Mouse (Mus musculus): Measurements from ENCODE around the gene Zfp536.

Gene Zfp536

DNA sequence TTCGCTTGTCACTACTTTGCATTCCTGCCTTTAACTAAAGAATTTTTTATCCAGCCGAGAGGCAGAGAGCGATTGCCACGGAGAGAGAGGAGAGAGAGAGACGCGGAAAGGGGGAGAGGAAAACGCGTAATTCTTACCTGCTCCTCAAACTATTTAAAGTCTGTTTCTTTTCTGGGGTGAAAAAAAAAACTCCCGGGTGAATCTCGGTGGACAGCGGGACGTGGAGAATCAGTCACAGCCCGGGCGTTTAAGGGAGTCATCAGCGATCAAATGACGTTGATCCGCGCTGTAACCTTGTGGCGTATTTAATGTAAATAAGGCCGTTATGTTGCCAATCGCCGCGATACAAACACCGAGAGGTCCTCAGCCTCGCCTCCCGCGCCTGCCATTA lies at the start of gene Zfp536:
Zfp536 (minus strand) TSS at position 330 of the 391 bp plus-strand sequence.
- no peak for DNase-seq (ENCODE audit: low read depth in 1 of 2, low spot score in 2 of 2)

DNA sequence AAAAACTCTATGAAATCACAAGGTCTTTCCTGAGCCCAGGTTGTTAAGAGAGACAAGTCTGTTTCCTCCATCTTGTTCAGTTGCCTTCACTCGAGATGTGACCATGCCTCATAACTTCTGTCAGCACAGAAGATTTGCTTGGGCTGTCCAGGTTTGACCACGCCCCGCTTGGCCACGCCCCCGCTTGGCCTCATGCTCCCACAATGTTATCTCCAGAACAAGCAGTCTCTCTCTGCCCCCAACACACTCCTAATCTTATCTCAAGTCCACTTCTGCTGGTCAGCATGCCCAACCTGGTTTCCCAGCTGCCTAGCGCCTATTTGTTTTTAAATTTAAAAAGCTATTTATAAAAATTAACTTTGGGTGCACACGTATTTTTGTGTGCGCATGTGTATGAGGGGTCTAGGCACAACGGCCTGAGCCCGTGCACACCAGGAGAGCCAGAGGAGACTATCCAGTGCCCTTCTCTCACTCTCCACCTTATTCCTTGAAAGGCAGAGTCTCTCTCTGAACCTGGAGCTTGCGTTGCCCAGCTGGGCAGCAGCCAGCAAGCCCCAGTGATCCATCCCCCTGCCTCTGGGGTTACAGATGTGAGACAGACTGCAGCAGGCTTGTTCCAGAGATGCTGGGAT lies 47.3 kb upstream of the Zfp536 start:
- DNase-seq (ENCODE audit: low read depth in 1 of 2, low spot score in 2 of 2) = no peak

DNA sequence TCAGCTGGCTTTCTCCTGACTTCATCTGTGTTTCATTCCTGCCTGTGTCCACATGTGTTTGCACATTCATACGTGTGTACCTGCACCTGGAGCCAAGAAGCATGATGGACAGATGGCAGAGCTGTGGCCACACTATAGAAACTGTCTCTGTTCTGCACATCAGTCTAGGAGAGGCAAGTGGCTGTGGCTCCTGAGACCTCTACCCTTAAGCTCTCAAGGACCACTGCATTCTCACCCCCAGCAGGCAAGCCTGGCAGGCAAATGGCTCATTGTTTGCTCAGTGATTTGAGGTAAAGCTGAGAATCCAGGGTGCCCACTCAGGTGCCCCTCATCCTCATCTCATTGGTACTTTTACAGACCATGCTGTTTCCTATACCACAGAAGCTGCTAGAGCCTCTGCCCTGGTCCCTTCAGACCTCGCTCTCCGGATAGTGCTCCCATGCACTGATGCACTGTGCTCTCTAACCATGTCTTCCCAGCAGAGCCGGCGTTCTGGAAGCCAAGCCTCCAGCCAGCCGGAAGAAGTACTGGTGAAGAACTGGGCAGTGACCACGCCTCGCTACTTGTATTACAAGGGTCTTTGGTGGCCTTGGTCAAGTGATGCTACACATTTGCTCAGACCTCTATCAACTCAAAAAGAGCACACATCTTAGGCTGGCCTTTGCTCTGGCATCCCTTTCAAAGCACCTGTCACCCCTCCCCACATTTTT lies 45.3 kb upstream of the Zfp536 start:
- DNase-seq (ENCODE audit: low read depth in 1 of 2, low spot score in 2 of 2) = no peak

DNA sequence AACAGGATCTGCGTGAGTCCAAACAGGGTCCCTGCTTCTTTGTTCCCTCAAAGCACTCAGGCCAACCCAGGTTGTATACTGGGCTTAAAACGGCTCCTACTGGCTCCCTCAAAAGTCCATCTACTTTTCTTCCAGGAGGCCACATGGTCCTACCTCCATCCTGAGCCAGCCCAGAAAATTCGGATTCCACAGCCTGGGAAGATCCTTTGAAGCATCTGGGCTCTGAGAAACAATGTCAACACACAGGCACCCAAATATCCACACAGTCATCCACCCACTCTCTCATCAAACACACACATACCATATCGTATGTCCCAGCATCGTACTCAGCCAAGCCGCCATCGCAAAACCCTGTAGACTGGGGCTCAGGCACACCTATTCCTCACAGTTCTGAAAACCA lies 43.5 kb upstream of the Zfp536 start:
- DNase-seq (ENCODE audit: low read depth in 1 of 2, low spot score in 2 of 2) = no peak

DNA sequence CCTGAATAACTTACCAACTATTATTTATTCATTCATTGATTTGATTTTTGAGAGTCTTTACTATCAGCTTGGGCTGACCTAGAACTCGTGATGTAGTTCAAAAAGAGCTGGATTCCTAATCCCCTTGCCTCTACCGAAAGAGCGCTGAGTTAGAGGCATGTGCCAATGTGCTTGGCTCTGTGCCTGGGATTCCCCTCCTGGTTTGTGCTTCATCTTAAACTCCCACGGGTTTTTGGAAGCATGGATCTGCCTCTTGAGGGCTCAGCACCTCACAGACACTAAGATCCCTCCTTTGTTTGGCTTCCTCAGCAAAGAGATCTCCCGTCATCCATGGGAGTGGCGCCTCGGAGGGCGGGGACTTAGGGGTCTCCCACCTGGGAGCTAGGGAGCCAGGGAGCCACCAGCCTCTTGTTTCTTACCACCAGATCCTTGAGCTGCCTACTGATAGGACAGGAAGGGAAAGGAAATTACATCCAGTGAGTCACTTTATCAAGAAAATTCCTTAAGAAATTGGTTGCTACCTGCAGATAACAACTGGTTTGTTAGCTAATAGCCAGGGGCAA lies 41.5 kb upstream of the Zfp536 start:
- no peak for DNase-seq (ENCODE audit: low read depth in 1 of 2, low spot score in 2 of 2)

DNA sequence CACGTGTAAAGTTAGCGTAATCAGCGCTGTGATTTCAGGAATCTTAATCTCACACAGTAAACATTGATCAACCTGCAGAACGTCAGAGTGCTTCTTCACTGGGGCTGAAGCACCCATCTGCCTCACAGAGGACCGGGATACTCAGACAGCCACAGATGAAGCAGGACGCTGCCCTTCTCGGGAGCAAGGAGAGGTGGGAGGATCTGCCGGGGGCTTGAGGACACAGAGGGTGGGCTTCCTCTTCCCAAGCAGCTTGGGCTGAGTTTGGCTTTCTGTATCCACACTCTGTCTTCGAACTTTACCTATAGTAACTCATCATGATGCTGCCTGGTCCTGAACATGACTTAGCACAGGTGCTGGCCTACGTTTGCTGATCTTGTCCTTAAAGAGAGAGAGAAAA lies 40.2 kb upstream of the Zfp536 start:
- DNase-seq (ENCODE audit: low read depth in 1 of 2, low spot score in 2 of 2) = no peak

DNA sequence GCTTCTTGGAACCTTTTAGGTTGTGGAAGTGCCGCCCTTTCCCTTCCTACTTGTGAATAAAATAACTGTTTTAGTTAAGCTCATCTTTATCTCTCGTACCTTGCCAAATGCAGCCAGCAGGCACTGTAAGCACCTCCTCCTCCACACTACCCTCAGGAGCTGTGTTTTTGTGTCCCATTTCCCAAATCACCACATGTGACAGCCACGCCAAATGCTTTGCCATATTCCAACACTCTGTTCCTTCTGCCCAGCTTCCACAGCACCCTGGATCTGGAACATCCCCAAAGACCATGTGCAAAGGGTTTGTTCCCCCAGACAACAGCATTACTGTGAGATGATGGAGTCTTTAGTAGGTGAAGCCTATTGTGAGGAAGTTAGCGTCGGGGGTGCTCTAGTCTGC lies 36.5 kb upstream of the Zfp536 start:
- DNase-seq (ENCODE audit: low read depth in 1 of 2, low spot score in 2 of 2) = no peak

DNA sequence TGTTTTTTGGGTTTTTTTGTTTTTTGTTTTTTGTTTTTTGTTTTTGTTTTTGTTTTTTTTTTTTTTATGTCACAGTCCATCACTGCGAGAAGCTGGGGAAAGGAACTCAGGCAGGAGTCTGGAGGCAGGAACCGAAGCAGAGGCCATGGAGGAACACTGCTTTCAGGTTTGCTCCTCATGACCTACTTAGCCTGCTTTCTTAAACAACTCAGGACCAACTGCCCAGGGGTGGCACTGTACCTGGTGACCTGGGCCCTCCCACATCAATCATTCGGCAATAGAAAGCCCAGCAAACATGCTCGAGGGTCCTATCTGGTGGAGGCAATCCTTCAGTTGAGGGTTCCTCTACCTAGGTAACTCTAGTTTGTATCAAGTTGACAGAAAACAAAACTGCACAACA lies 35.6 kb upstream of the Zfp536 start:
- DNase-seq (ENCODE audit: low read depth in 1 of 2, low spot score in 2 of 2) = no peak

DNA sequence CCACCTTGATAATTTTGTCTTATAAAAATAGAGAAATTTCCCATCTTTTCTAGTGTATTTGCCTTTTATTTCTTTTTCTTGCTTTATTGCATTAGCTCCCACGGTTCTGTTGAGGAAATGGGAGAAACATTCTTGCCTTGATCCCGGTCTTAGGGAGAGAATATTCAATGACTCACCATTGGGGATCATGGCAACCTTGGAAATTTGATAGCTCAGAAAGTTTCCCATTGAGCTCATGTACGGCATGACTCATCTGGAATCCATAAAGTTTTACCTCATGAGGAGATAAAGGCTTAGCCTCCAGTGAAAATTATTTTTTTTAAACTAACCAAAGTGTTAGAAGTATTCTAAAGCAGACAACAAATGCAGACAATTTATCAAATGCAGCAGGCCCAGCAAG lies 27.7 kb upstream of the Zfp536 start:
- DNase-seq (ENCODE audit: low read depth in 1 of 2, low spot score in 2 of 2) = no peak

DNA sequence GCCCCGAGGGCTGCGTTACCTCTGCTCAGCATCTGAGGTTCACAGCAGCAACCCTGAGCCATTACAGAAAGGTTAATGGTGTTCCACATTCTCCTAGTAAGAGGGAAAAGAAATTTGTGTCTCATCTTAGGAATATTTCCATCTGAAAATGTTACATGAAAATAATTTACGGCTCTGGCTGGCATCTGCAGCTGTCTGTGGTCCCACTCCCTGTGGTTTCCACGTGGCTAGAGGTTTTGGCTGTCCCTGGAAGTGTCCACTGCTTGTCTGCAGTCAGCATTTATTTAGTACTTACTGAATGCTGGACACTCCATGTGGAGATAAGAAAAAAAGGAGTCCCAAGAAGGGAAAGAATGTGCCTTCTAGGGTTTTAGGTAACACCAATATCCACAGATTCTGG lies 15.3 kb upstream of the Zfp536 start:
- no peak for DNase-seq (ENCODE audit: low read depth in 1 of 2, low spot score in 2 of 2)

DNA sequence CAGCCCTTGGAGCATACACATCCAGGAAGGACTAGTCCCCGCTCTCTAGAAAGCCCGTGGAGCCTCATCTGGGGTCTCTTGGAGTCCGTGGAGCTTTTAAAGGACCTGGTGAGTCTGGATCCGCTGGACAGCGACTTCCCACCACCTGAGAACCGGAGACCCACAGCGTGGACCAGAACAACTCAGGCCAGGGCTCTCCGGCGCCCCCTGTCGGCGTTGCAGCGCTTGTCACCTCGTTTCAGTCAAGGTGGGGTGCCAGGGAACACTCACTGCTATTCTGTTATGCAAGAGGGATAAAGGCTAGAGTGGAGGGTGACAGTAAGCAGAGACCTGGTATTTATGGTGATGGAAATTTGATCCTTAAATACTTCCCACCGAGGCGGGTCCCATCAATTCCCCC lies 2.1 kb upstream of the Zfp536 start:
- no peak for DNase-seq (ENCODE audit: low read depth in 1 of 2, low spot score in 2 of 2)

DNA sequence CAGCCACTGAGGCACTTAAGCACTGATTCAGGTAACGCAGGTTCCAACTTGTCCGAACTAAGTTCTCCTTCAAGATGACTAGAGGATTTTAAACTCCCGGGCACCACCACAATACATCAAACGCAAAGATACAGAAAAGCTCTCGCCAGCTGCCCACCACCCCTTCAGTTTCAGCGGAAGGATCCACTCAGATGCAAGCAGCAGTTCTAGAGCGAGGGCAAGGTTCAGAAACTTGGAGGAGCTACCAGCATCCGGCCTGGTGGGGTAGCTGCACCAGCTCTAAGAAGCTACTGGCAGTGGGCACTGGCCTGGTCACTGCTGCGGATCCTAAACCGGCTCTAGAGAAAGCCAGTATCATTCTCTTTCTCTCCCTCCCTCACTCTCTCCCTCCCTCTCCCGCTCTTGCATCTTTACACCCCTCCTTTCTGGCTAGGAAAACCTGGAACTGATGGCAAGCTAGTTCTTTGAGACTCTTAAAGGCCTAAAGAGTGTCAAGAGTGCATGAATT lies 1.1 kb upstream of the Zfp536 start:
- no peak for DNase-seq (ENCODE audit: low read depth in 1 of 2, low spot score in 2 of 2)

DNA sequence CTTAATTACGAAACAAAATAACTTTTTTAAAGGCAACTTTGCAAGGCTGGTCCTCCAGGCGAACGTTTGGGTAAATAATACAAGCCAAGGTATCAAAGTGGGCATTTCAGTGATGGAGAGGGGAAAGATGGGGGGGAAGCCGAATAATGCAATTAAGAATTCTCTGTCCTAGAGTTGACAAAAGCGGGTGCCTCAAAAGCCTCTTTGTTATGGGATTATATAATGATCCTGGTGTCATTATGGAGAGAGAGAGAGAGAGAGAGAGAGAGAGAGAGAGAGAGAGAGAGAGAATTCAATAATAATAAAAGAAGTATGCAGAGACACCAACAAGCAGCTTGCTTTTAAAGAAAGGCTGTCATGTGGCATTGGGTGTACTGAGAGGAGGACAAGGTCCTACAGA lies 465 bp upstream of the Zfp536 start:
- no peak for DNase-seq (ENCODE audit: low read depth in 1 of 2, low spot score in 2 of 2)

DNA sequence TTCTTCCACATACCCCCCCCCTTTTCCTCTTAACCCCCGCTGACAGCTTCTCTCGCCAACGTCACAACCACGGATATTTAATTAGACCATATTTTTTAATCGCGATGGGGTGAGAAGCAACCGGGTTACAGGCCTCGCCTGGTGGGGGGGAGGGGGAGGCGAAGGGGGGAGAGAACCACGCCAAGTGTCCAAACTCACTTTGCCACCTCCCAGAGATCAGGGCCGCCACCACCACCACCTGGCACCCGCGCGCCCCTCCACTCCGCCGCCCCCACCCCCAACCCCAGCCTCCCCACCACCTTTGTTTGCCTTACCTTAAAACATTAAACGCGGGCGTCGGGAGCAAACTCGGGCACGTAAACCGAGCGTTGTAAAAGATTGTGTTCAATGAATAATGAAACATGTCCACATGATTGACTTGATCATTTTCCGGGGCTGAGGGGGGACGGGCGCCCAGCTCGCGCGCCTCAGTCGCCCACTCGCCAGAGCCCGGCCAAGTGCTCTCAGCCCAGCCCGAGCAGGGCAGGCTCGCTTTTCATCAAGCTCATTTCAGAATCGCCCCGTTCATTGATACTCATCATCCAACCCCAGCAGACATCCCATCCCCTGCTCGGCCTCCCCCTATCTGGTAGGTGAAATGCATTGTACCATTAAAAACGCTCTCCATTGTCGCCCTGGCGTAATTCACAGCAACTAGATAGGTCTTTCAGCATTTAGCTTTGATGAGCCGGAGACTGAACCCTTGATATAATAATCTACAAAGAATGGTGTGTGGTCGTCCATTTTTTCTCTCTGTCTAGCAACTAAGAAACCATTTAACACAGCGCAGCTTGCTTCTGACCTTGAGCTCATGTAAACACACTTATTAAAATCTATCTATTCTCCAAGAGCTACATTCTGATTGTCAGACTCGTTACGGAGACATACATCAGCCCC lies 797 bp downstream of the Zfp536 start:
- DNase-seq (ENCODE audit: low read depth in 1 of 2, low spot score in 2 of 2) = no peak

DNA sequence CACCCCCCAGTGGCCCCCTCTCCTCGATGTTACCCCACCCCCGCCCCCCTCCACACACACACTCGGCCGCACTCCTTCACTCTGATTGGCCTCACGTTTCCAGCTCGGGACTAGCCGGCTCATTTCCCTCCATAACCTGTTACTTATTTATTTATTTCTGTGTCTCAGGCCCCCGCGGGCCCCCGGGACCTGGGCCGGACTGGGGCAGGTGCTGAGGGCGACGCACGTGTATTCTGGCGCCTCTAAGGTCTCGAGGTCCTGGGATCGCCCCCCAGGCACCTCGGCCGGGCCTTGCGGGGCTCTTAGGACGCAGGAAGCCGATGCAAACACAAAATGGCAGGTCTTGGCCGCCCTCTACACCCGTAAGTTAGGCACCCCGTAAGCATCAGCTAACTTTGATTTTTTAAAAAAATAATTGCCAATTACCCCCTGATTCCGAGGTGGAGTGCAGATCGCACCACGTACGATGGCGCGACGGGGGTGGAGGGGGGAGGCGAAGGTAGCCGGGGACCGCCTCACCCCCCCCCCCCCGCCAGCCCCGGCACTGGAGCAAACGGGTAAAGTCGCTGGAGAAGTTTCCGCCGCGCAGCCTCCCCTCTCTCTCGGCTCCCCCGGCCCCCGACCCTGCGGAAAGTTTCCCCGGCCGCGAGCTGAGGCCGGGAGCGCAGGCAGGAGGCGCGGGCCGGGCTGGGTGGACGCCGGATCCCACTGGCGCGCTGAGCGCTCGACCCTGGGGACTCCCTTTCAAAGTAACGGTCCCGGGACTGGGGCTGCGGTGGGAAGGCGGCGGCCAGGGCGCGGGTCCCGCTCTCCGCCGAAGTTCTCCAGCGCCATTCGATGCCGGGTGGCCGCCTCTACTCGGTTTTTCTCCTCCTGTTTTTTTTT lies 1.7 kb downstream of the Zfp536 start:
- no peak for DNase-seq (ENCODE audit: low read depth in 1 of 2, low spot score in 2 of 2)

DNA sequence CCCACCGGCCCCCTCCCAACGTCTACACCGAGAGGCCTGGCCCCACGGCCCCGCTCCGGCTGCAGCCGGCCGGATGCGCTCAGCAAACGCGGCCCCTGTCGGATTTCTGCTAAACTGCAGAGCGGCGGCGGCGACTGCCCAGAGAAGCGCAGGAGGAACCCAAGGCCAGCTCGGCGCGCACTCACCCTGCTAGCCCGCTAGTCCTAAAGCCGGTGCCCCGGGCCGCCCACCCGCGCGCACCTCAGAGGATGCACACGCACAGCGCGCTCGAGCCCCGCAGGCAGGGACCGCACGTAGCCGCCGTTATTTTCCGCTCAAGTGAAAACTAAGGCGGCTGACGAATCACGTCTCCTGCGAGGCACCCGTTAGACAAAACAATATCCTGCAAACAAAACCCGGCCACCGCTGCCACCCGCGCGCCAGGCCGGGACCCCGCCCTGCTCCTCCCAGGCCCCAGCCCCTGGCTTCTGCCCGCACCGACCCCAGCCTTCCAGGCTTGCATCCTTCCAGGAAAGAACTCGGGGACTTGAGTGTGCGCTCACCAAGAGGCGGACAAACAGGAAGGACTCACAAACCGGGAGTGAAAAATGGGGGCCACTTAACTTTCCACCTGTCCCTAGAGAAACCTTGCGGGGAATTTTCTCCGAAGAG lies 2.9 kb downstream of the Zfp536 start:
- no peak for DNase-seq (ENCODE audit: low read depth in 1 of 2, low spot score in 2 of 2)

DNA sequence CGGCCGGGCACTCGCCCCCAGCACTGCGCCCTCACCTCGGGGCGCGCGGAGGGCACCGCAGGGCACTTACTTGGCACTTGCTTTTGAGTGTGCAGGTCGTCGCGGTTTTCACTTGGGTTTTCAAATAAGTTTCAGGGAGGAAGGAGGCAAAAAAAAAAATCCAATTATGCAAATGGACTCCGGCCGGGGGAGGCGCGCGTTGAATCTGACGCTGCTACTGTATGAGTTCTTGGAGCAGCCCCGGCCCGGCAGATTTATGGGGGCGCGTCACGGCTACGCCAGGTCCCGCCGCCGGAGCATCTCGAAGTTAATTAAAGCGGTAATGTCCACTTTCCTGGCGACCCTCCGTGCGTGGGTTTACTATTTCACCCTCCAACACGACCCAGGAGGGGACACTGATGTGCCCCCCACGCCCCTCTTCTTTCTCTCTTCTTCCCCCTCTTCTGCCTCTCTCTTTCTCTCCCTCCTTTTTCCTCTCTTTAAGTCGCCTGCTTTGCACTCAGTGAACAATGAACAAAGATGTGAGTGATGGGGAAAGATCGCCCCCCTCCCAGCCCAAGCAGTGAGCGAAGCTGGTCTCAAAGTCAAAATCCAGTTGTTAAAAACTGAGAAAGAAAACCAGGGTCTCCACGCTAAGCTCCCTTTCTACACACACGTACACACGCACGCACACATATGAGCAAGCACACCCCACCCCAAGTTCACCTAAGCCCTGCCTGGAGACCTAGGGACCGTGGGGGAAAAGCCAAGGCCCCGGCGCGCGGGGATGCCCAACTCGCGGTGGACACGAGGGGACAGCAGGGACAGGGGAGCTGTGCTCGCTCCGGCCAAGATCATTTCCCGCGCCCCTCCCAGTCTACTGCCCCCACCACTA lies 3.7 kb downstream of the Zfp536 start:
- no peak for DNase-seq (ENCODE audit: low read depth in 1 of 2, low spot score in 2 of 2)

DNA sequence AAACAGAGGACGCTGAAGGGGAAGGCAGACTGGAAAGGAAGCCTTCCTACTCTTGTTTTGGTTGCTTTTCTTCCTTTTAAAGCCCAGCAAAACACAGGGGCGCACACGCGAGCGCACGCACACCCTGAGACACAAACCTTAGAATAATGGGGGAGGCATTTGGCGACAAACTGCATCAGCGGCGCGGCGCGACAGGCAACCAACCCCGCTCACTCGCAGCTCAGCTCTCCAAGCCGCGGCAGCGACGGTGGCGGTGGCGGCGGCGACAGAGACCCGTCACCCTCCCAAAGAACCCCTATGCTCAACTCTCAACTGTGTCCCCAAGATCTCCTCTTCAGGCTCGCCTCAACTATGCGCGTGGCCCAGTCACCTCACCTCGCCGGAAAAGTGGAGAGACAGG lies 4.4 kb downstream of the Zfp536 start:
- DNase-seq (ENCODE audit: low read depth in 1 of 2, low spot score in 2 of 2) = no peak

DNA sequence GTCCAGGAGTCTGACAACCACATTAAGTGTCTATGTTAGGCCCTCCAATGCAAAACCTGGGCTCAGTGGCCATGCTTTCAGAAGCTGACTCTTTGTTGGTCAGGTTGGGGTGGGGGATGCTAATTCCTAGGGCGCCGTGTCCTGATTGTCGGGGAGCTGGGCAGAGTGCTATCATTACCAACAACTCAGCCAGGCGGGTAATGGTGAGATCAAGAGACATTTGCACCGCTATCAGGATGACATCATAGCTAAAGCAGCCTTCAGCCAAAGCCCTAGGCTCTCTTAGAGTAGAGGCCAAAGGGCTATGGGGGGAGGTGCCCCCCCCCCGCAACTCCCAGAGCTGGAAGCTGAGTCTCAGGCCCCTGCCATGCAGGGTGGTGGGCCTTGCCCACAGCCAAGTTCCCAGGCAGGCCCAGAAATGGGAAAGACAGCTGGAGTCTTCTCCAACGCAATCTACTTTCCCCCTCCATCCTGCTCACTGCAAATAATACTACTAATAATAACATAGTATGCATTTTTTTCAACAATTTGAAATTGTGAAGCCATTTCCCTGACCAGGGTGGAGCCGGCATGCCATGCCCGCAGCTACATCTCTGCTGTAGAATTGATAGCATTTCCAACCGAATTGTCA lies 5.0 kb downstream of the Zfp536 start:
- DNase-seq (ENCODE audit: low read depth in 1 of 2, low spot score in 2 of 2) = no peak
